Mouse (Mus musculus): ENCODE data around the gene Dscam. TPM values are rescaled to one million over a fixed set of nuclear protein-coding genes. Genes with fewer than 3 reads are reported as not detected.
A peak's percentile ranks its signal among the peaks of the same experiment; 100 is the strongest.

The Dscam gene
- 0.13 TPM in 1 of 2 replicates, not detected in the other for polyA plus RNA-seq (2011; ENCODE audit: insufficient read depth, insufficient read length, low read depth, missing spikeins)

DNA sequence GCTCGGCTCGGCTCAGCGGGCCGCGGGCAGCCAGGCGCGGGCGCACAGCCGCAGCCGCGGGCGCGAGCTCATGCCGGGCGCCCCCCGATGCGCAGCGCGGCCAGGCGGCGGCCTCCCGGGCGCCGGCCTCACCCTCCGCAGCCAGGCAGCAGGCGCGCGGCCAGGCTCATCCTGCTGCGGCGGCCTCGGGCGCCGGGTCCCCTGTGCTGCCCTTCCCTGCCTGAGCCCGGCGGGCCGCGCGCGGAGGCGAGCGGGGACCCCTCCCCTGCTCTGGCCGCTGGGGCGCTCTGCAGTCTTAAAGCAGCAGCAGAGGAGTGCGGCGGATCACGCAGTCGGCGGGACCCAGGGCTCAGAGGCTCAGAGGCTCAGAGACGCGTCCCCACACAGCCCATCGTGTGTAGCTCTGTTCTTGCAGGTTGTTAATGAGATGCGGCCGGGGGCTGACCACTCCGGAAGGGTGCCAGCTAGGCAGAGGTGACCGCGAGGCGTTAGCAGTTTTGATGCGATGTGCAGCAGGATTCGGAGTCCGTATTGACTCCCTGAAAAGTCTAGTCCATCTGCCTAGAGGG, at the start of gene Dscam:
Gene Dscam (minus strand): TSS at position 240 of the 569 bp plus-strand sequence.
- H3K4me3 ChIP-seq (ENCODE audit: low read depth, low read length): peak within 1 kb of the TSS; percentile 35
- H3K4me1 ChIP-seq (ENCODE audit: control insufficient read depth, insufficient read depth, low read length): peaks cover 2% of the 10 kb centered on the region
- H3K27ac ChIP-seq (ENCODE audit: insufficient read depth, low read length): no peak within 1 kb of the TSS
- H3K9ac ChIP-seq (ENCODE audit: low read depth, poor library complexity, severe bottlenecking): peak within 1 kb of the TSS; percentile 51
- no peak for TF ChIP-seq EP300 (IDR thresholded peaks at IDR 0.05; ENCODE audit: insufficient read depth, low read depth, low read length)
- no peak for TF ChIP-seq CTCF (IDR thresholded peaks at IDR 0.05; ENCODE audit: low read depth, low read length)
- TF ChIP-seq POLR2A (IDR thresholded peaks at IDR 0.05; ENCODE audit: insufficient read depth, low read length): no peak
- no peaks in the 10 kb centered on the region for H3K27me3 ChIP-seq (ENCODE audit: control insufficient read depth, insufficient read depth, low read length, poor library complexity, severe bottlenecking)
- H3K9me3 ChIP-seq (replicated peaks; ENCODE audit: control insufficient read depth, insufficient read depth, low read length, poor library complexity, severe bottlenecking): no peaks in the 10 kb centered on the region
- no peaks in the 10 kb centered on the region for H3K36me3 ChIP-seq (ENCODE audit: control insufficient read depth, insufficient read depth, low read length, poor library complexity, severe bottlenecking)

DNA sequence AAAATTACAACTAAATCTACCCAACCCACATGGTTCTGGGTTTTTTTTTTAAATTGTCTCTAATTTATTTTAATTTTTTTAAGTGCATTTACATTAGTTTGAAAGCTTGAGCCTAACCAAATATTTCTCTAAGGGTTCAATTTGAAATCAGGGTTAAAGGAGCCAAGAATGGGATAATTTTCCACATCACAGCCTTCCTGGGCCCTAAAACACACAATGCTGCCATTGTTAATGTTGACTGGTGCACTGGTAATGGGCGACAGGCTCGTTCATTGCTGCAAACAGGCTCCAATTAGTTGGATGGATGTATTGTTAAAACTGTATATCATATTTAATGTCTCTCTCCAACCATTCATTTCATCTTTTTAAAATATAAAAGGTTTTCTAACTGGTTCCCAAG, 48.8 kb upstream of the Dscam start:
- no peak overlapping the region for H3K27ac ChIP-seq (ENCODE audit: insufficient read depth, low read length)
- H3K9ac ChIP-seq (ENCODE audit: low read depth, poor library complexity, severe bottlenecking): no peak overlapping the region
- H3K27me3 ChIP-seq (ENCODE audit: control insufficient read depth, insufficient read depth, low read length, poor library complexity, severe bottlenecking): no peaks in the 10 kb centered on the region
- no peak for TF ChIP-seq EP300 (IDR thresholded peaks at IDR 0.05; ENCODE audit: insufficient read depth, low read depth, low read length)
- no peak for TF ChIP-seq POLR2A (IDR thresholded peaks at IDR 0.05; ENCODE audit: insufficient read depth, low read length)
- TF ChIP-seq CTCF (IDR thresholded peaks at IDR 0.05; ENCODE audit: low read depth, low read length): no peak
- H3K36me3 ChIP-seq (ENCODE audit: control insufficient read depth, insufficient read depth, low read length, poor library complexity, severe bottlenecking): no peaks in the 10 kb centered on the region
- H3K4me3 ChIP-seq (ENCODE audit: low read depth, low read length): no peak overlapping the region
- no peaks in the 10 kb centered on the region for H3K9me3 ChIP-seq (replicated peaks; ENCODE audit: control insufficient read depth, insufficient read depth, low read length, poor library complexity, severe bottlenecking)
- H3K4me1 ChIP-seq (ENCODE audit: control insufficient read depth, insufficient read depth, low read length): no peaks in the 10 kb centered on the region

DNA sequence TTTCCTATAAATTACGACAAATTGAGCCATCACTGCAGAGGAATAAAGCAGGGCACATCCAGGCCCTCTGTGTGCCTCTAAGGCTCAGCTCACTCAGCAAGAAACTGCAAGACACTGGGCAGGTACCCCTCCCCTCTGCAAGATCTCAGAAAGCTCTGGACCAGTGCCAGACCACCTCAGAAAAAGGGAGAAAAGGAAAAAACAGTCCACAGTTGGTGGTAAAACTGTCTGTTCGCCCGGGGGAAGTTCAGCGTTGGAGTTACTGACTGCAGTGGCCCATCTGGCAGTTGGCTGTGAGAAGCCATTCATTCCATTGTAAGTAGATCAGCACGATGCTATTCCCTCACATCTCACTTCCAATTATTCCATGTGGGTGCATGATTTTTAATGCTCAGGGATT, 39.4 kb upstream of the Dscam start:
- no peaks in the 10 kb centered on the region for H3K27me3 ChIP-seq (ENCODE audit: control insufficient read depth, insufficient read depth, low read length, poor library complexity, severe bottlenecking)
- no peak overlapping the region for H3K27ac ChIP-seq (ENCODE audit: insufficient read depth, low read length)
- no peak overlapping the region for H3K4me3 ChIP-seq (ENCODE audit: low read depth, low read length)
- H3K9ac ChIP-seq (ENCODE audit: low read depth, poor library complexity, severe bottlenecking): no peak overlapping the region
- no peaks in the 10 kb centered on the region for H3K36me3 ChIP-seq (ENCODE audit: control insufficient read depth, insufficient read depth, low read length, poor library complexity, severe bottlenecking)
- H3K4me1 ChIP-seq (ENCODE audit: control insufficient read depth, insufficient read depth, low read length): no peaks in the 10 kb centered on the region
- H3K9me3 ChIP-seq (replicated peaks; ENCODE audit: control insufficient read depth, insufficient read depth, low read length, poor library complexity, severe bottlenecking): no peaks in the 10 kb centered on the region
- TF ChIP-seq CTCF (IDR thresholded peaks at IDR 0.05; ENCODE audit: low read depth, low read length) (no peak), EP300 (IDR thresholded peaks at IDR 0.05; ENCODE audit: insufficient read depth, low read depth, low read length) (no peak), POLR2A (IDR thresholded peaks at IDR 0.05; ENCODE audit: insufficient read depth, low read length) (no peak)

DNA sequence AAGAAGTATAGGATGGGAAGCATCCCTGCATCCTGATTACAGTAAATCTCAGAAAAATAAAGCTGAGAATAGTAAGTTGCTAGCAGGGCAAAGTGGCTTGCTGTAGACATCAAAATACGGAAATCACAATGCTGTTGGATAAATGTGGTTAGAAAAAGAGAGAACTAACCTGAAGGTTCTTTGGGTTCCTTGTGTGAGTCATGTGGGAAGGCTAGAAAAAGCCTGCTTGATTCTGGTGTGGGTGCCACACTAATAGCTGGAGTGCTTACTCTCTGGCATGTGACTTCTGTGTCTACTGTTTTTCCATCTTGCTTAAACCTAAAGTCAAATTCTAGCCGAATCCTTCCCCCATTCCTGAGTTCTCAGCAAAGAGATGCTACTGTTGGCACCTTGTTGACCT, 37.7 kb upstream of the Dscam start:
- no peaks in the 10 kb centered on the region for H3K4me1 ChIP-seq (ENCODE audit: control insufficient read depth, insufficient read depth, low read length)
- H3K36me3 ChIP-seq (ENCODE audit: control insufficient read depth, insufficient read depth, low read length, poor library complexity, severe bottlenecking): no peaks in the 10 kb centered on the region
- no peaks in the 10 kb centered on the region for H3K9me3 ChIP-seq (replicated peaks; ENCODE audit: control insufficient read depth, insufficient read depth, low read length, poor library complexity, severe bottlenecking)
- no peak overlapping the region for H3K27ac ChIP-seq (ENCODE audit: insufficient read depth, low read length)
- H3K4me3 ChIP-seq (ENCODE audit: low read depth, low read length): no peak overlapping the region
- H3K9ac ChIP-seq (ENCODE audit: low read depth, poor library complexity, severe bottlenecking): no peak overlapping the region
- TF ChIP-seq CTCF (IDR thresholded peaks at IDR 0.05; ENCODE audit: low read depth, low read length): no peak
- no peak for TF ChIP-seq POLR2A (IDR thresholded peaks at IDR 0.05; ENCODE audit: insufficient read depth, low read length)
- no peak for TF ChIP-seq EP300 (IDR thresholded peaks at IDR 0.05; ENCODE audit: insufficient read depth, low read depth, low read length)
- no peaks in the 10 kb centered on the region for H3K27me3 ChIP-seq (ENCODE audit: control insufficient read depth, insufficient read depth, low read length, poor library complexity, severe bottlenecking)

DNA sequence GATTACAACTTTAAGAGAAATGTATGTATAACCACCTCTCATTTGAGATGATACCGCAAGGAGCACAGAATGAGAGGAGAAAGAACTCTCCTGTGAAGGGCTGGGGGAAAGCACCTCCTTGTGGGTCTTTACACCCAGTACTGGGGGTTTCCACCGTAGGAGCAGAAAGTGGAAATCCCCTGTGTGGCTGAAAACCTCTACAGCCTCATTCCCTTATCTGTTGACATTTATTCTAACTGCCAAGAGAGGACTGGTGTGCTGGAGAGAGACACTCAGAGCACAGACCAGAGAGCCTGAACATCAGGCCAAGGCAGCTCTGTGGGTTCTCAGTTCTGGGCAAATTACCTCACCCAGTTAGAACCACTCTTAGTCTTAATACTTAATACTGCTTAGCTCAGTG, 33.5 kb upstream of the Dscam start:
- Histone ChIP-seq H3K4me3 (ENCODE audit: low read depth, low read length) (no peak overlapping the region), H3K27me3 (ENCODE audit: control insufficient read depth, insufficient read depth, low read length, poor library complexity, severe bottlenecking) (no peaks in the 10 kb centered on the region), H3K9me3 (replicated peaks; ENCODE audit: control insufficient read depth, insufficient read depth, low read length, poor library complexity, severe bottlenecking) (no peaks in the 10 kb centered on the region), H3K9ac (ENCODE audit: low read depth, poor library complexity, severe bottlenecking) (no peak overlapping the region), H3K36me3 (ENCODE audit: control insufficient read depth, insufficient read depth, low read length, poor library complexity, severe bottlenecking) (no peaks in the 10 kb centered on the region), H3K4me1 (ENCODE audit: control insufficient read depth, insufficient read depth, low read length) (no peaks in the 10 kb centered on the region), H3K27ac (ENCODE audit: insufficient read depth, low read length) (no peak overlapping the region)
- no peak for TF ChIP-seq CTCF (IDR thresholded peaks at IDR 0.05; ENCODE audit: low read depth, low read length)
- TF ChIP-seq POLR2A (IDR thresholded peaks at IDR 0.05; ENCODE audit: insufficient read depth, low read length): no peak
- no peak for TF ChIP-seq EP300 (IDR thresholded peaks at IDR 0.05; ENCODE audit: insufficient read depth, low read depth, low read length)

DNA sequence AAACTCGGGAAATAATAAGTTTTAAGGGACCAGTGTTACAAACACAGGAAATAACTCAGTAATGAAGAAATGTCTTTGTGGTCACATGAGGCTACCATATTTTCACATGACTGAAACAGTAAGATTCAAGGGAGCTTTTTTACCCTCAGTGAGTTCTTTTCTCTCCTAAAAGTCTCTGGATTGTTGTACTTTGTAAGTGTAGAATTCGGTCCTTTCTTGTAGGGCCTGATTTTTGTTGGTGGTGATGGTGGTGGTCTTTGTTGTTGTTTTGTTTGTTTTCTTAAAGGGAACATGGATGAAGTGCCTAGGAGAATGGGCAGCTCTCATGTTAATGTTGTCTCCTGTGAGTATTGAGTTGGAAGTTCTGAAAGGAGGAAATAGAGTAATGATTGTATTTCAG, 33.0 kb upstream of the Dscam start:
- Histone ChIP-seq H3K9me3 (replicated peaks; ENCODE audit: control insufficient read depth, insufficient read depth, low read length, poor library complexity, severe bottlenecking) (no peaks in the 10 kb centered on the region), H3K4me1 (ENCODE audit: control insufficient read depth, insufficient read depth, low read length) (no peaks in the 10 kb centered on the region), H3K9ac (ENCODE audit: low read depth, poor library complexity, severe bottlenecking) (no peak overlapping the region), H3K27me3 (ENCODE audit: control insufficient read depth, insufficient read depth, low read length, poor library complexity, severe bottlenecking) (no peaks in the 10 kb centered on the region), H3K27ac (ENCODE audit: insufficient read depth, low read length) (no peak overlapping the region), H3K4me3 (ENCODE audit: low read depth, low read length) (no peak overlapping the region), H3K36me3 (ENCODE audit: control insufficient read depth, insufficient read depth, low read length, poor library complexity, severe bottlenecking) (no peaks in the 10 kb centered on the region)
- TF ChIP-seq POLR2A (IDR thresholded peaks at IDR 0.05; ENCODE audit: insufficient read depth, low read length): no peak
- no peak for TF ChIP-seq CTCF (IDR thresholded peaks at IDR 0.05; ENCODE audit: low read depth, low read length)
- no peak for TF ChIP-seq EP300 (IDR thresholded peaks at IDR 0.05; ENCODE audit: insufficient read depth, low read depth, low read length)
